ENCODE assay signal across 8 mouse cellular contexts in genomic region chr14:118709736-118710135, GRCm38 (mm10). TPM values are rescaled to one million over a fixed set of nuclear protein-coding genes. Genes with fewer than 3 reads are reported as not detected.
DNase-seq lines count a peak whose midpoint lies in the region; ATAC-seq lines count a peak whose summit lies in the region.

No protein-coding gene starts in this region.

- H3K36me3 ChIP-seq in forebrain, embryonic 14.5 days (ENCODE audit: control insufficient read depth, insufficient read depth, low read length), result no peaks in the 10 kb centered on the region

- 28% methylated on average over 11 of the region's 11 CpGs for WGBS in forebrain, embryonic 14.5 days

- no peaks in the 10 kb centered on the region for H3K9me3 ChIP-seq in forebrain, embryonic 14.5 days (replicated peaks; ENCODE audit: control insufficient read depth, low read length)

- ATAC-seq in forebrain, embryonic 14.5 days, result peak; percentile 76
- peak; percentile 41; the same call in 1 of the 2 replicates for ATAC-seq in neutrophil, adult 5-6 weeks (ENCODE audit: extremely low read depth, insufficient number of reproducible peaks, low FRiP score, poor library complexity, severe bottlenecking)

- DNase-seq in CD4-positive helper T cell, adult 2 months (ENCODE audit: low read depth, low spot score), result peak; percentile 24
- DNase-seq in c-Kit-negative CD71-positive TER-119-positive erythroid progenitor cells, embryonic 14.5 days (ENCODE audit: low read depth, low spot score), result peak; percentile 16
- DNase-seq in forebrain, embryonic 14.5 days (ENCODE audit: low spot score), result peak; percentile 91
- DNase-seq in heart, postnatal 14 days, result peak; percentile 83 to 90
- DNase-seq in layer of hippocampus, adult 18-20 months (ENCODE audit: low spot score in 2 of 2), result peak; percentile 74 to 92
- DNase-seq in lung, adult 18-20 months, result peak; percentile 88 to 91
- peak; percentile 21 to 25 for DNase-seq in thymus, adult 18-20 months

- no peak overlapping the region for H3K4me2 ChIP-seq in forebrain, embryonic 14.5 days (ENCODE audit: low read length)

- no peak overlapping the region for H3K27ac ChIP-seq in forebrain, embryonic 14.5 days (ENCODE audit: low read depth, low read length)

- intact Hi-C loops in heart, postnatal 14 days (cut with DNase I), result loop anchor here (10.0 kb wide), 1 partner anchor 225 kb away; the partner anchor contains the start of gene Dnajc3

- no peak overlapping the region for H3K9ac ChIP-seq in forebrain, embryonic 14.5 days (ENCODE audit: low read length)

- H3K27me3 ChIP-seq in forebrain, embryonic 14.5 days (replicated peaks; ENCODE audit: control insufficient read depth, insufficient read depth, low read length), result peaks cover 5% of the 10 kb centered on the region

- H3K4me3 ChIP-seq in forebrain, embryonic 14.5 days (ENCODE audit: low read depth, low read length), result no peak overlapping the region

- peaks cover 13% of the 10 kb centered on the region for H3K4me1 ChIP-seq in forebrain, embryonic 14.5 days (ENCODE audit: control insufficient read depth, insufficient read depth, low read length)

RNA-seq across cellular contexts. Expression of gene Abcc4, which starts 3.7 kb away (rescaled TPM):
- 1.0 and 1.3 TPM in 2 replicates for polyA plus RNA-seq in forebrain, embryonic 14.5 days (2014; fragmentation: Nextera tagmentation; extraction: Ambion mirVana)
- total RNA-seq in heart, postnatal 14 days (2021), result 1 to 10 TPM; 9.6 to 9.9 TPM
- total RNA-seq in layer of hippocampus, adult 18-20 months (2021), result 1 to 10 TPM; 7.1 to 8.2 TPM
- 11.4 and 12.6 TPM in 2 replicates for total RNA-seq in neutrophil, adult 5-6 weeks (2017)

Comparison
In these comparisons a context has a peak if more than half of its experiments do, and no peak if none do; other contexts are left out.
1. DNase-seq: peak in every context shown above with its lines; median percentile 91 in forebrain, embryonic 14.5 days; 90 in lung, adult 18-20 months; 86 in heart, postnatal 14 days; 83 in layer of hippocampus, adult 18-20 months; 24 in CD4-positive helper T cell, adult 2 months; 23 in thymus, adult 18-20 months; 16 in c-Kit-negative CD71-positive TER-119-positive erythroid progenitor cells, embryonic 14.5 days.